Mouse (Mus musculus) gastrocnemius, postnatal 14 days (tissue): Measurements from ENCODE around the gene Tmcc3. TPM values are rescaled to one million over a fixed set of nuclear protein-coding genes. Genes with fewer than 3 reads are reported as not detected.

Experiments
- DNase-seq: peaks from one replicate; pipeline ENCODE4 v3.0.0; 2021; ENCODE audit warnings: mixed read lengths
- intact Hi-C: fragments of 180-260 bp; cut with DNase I; formaldehyde crosslinking; loops from one replicate; pipeline ENCODE4 v1.15.1; 2025; ENCODE audit warnings: low total_unique reads
- total RNA-seq, 2 experiments: library from RNA; stranded (reverse); gene quantifications; 2 replicates each; pipeline ENCODE4 v1.2.3; 2021

Gene Tmcc3
- total RNA-seq, 2 experiments from 2014 or later = 21.8 to 26.8 TPM

DNA sequence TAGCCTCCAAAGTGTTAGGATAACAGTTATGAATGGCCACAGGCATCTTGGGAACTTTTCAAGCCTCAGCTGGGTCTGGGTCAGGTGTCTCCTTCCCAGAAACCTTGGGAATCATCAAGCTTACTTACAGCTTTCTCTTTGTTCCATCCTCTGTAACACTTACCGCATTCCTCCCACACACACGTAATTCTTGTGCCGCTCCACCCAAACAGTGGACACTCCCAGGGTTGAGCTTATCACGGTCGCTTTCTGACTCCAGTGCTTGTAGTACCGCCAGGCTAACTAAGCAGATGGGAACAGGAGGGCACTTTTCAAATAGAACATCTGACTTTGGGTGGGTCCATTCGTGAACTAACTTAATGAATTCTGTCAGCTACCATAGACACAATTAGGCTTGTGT is 249.6 kb downstream of the Tmcc3 start:
- intact Hi-C loops = no loop called here
- DNase-seq = no peak

DNA sequence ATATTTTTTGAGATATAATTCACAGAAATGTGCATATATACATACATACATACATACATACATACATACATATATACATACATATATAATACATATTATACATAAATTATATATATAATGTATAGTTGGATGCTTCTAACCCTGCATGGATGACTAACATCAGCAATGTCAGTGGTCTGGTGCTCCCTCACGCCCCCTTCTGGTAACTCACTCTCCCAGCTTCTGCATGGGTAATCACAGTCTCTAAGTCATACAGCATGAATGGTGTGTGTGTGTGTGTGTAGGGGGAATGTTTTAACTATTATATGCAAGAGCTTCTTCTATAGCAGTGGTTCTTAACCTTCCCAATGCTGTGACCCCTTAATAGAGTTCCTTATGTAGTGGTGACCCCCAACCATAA is 250.4 kb downstream of the Tmcc3 start:
- intact Hi-C loops = no loop called here
- DNase-seq = no peak

DNA sequence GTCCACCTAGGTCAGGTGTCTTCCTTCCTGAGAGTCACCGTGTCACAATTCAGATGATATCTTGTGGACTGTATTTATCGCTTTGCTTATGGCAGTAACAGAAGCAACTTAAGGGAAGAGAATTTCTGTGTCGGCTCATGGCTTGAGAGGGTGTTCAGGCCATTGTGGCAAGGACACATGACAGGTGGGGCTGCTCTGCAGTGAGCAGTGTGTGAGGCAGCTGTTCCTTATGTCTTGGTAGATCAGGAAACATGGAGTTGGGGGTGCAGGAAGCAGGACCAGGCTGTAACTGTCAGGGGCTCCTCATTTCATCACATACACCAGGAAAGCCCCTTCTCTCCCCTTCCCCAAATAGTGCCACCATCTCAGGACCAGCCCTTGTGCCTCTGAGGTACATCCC is 251.2 kb downstream of the Tmcc3 start:
- intact Hi-C loops = no loop called here
- no peak for DNase-seq

DNA sequence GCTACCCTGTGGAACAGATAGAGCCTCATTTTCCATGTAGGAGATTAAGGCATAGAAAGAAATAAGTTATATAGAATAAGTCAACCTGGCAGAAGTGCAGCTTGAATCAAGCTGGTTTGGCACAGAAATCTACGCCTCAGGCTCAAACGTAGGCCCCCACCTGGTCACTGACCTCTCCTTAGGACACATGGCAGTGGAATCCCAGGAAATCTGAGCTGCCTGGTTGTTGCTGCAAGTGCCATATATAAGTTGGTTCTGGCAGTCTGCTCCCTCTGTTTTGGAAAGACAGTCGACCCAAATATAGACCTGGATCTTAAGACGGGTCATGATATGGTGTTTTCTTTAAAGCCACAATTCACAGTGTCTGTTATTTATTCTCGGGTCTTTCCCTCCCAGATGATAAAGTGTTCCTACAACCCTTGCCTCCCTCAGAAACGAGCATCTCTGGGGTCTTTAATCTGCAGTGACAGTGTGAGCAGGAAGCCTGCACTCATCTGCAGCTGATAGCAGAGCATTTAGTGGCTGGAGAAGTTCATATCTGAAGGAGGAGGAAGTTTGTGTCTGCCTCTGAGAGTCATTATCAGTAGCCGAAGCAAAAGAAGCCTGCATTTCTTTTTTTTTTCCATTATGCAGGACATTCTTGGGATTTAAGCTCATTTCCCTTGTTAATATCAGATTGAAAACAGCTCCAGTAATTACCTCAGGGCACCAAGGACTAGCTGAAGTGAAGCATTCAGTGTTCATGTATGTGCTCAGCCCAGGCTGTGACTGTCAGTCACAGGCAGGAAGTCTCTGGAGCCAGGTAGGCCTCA is 253.9 kb downstream of the Tmcc3 start:
- intact Hi-C loops = no loop called here
- no peak for DNase-seq

DNA sequence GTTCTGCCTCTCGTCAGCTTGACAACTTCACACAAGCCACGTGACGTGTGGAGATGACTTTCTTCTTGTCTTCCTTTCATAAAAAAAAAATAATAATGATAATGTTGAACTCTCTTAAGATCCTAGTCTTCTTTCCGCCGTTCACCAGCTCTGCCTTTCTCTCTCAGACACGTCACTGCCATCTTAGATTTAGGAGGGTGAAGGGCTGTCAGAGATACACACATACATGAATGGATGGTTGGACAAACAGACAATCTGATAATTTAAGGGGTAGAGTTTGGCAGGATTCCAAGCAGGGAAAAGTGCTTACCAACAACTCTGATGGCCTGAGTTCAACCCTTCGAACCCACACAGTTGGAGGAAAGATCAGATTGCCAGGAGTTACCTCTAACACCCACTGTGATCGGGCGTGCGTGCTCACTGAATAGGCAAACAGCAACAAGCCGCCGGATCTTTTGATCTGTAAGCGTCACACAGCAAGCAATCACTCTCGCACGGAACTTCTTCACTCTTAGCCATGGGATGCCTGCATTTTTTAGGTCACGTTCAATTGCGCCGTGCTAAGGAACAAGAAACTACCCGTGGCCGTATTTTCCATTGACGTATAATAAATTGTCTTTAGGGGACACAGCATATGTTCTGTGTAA is 254.6 kb downstream of the Tmcc3 start:
- DNase-seq = no peak
- intact Hi-C loops = no loop called here

DNA sequence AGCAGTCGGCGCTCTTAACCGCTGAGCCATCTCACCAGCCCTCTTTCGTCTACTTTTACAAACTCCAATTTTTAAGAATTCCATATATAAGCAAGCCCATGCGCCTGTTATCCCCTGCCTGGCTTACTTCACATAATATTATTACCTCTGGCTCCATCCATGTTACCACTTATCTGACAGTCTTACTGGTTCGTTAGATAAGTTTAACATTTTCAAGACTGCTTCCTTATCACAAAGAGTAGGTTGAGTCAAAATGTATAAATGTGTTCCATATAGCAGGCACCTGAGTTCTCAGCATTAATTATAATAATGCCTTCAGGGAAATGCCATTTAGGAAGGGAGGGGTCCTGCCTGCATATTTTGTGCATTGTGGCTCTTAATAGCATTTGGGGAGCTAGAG is 255.5 kb downstream of the Tmcc3 start:
- DNase-seq = no peak
- intact Hi-C loops = no loop called here

DNA sequence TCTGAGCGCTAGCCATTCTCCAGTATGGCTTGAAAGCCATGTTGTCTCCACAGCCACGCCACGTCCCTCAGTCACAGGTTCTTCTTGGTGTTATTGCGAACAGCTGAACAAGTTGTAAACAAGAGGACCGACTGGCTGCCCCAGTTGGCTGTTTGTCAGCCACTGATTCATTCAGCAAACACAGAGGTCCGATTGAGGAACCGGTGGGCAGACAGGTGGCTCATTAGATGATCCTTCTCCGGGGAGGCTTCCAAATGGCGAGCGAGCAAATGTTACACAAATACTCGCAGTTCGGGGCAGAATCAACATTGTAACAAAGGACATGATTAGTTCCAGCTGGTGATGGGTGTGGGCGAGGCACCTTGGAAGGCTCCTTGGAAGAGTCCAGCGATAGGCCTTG is 256.2 kb downstream of the Tmcc3 start:
- DNase-seq = peak; percentile 48
- intact Hi-C loops = no loop called here

DNA sequence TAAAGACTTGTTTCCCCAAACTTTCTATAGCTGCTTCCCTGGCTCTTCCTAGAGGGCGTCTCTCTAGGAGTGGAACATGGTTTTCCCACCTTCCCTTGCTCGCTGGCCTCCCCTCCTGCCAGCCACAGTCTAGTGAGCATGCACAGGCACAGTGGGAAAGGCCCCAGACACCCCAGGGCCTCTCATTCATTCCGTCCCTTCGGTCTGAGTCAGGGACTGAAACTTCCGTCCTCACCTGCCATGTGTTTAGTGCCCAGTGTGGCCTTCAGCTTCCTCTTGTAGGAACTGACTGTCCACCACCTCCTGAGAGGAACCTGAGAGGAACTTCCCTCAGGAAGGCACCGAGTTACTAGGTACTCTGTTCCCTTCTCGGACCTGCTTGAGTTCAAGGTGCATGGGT is 257.1 kb downstream of the Tmcc3 start:
- DNase-seq = no peak
- intact Hi-C loops = no loop called here

DNA sequence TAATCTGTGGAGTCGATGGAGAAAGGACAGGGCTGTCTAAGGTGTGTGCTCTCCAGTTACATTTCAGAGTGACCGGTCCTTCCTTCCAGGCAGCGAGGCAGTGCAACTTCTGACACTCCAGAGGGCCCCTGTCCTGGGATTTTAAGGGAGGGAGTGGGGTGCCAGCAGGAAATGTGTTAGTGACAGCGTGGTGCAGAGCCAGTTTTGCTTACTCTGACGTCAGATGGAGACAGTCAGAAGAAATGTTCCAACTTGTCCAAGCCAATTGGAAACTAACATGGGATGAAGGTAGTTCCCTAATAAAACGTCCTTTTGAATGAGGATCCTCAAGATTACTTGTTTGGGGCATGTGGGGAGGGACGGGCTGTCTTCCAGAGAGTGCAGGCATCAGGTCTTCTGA is 258.0 kb downstream of the Tmcc3 start:
- intact Hi-C loops = no loop called here
- DNase-seq = no peak

DNA sequence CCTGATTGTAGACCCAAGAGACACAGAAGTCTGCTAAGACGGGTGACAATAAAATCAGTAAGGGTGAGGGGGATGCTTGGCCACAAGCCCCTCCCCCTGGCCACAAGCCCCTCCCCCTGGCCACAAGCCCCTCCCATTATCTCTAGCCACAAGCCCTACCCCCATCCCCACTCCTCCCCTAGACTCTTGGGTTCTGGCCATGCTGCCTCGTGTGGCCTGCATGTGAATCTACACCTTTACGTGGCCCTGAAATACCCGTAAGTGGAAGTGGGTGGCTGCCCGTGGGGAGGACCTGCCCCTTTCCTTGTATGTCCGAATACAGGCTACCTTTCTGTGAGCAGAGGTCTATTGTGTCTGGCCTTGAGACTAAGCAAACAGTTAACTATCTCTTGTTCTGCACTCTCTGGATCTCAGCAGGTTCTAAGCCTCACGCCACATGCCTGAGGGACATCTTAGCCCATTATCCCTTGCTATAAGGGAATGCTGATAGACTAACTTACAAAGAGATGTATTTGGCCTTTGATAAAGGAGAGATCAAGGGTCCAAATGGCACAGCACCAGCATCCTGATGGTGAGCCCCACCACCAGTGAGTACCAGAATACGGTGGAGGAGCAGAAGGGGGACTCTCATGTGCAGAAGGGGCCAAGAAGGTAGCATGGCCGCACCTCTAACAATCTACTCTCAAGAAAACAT is 260.3 kb downstream of the Tmcc3 start:
- DNase-seq = no peak
- intact Hi-C loops = no loop called here

DNA sequence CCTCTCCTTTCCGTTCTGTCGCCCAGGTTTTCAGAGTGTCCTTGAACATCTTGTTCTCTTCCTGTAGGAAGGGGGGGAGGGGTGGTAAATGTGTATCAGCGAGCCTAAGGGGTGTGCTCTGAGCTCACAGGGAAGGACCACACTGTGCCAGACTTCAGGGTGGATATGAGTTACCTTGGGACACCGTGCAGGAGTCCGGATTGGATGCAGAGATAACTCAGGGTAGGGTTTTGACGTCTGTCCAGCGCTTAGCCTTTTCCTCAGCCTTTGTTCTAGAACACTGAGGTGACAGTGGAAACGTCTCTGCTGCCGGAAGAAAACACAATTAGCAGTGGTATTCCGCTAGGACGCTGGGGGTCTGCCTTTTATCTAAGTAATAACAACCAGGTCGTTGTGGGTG is 261.0 kb downstream of the Tmcc3 start:
- no peak for DNase-seq
- intact Hi-C loops = no loop called here

DNA sequence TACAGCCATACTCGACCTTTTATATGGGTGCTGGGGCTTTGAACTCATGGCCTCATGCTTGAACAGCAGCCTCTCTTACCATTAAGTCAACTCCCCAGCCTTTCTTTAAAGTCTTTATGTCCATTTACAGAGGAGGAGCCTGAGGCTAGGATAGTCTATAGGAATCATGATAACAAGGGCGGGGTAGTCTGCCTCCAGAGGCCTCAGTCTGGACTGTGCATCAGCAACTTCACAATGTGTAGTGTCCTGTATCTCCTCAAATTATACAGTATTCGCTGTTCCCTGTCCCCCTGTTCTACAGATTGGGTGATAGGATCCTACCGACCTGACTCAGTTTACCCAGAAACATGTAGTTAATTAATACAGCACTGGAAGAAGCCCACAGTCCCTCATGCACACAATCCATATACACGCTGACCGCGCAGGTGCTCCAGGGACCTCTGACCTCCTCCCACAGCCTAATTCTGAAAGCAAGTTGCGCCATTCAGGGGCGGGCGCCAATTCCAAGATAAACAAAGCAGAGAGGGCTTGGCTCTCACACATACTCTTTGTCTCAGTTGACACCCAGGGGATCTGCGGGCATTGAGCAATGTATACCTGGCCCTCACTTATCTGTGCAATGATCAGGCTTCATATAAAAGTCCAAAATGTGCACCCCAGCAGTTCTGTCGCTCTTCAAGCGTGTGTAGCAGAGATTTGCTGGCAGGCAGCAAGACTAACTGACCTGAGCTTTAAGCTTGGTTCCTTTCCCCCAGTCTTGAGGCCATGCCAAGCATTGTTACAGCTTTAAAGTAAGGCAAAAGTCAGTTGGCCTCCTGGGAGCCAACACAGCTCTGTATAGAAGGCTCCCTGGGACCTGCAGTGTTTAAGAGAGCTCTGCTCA is 262.9 kb downstream of the Tmcc3 start:
- DNase-seq = no peak
- intact Hi-C loops = no loop called here

DNA sequence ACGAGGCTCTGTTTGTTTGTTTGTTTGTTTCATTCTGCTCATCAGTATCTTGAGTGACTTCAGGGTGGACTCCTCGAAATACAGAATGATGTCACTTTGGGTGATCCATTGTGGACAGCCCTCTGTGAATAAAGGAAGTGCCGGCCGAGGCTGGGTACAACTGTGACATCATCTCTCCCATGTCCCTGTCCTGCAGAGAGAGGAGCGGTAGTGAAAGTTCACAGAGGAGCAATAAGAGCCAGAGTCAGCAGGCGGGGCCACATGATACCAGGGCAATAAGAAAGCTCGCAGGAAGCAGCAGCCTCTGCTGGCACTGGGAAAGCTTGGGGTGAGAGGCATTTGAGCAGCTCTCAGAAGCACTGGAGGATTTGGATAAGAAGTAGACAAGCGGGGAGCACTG is 264.2 kb downstream of the Tmcc3 start:
- intact Hi-C loops = no loop called here
- DNase-seq = peak; percentile 47

DNA sequence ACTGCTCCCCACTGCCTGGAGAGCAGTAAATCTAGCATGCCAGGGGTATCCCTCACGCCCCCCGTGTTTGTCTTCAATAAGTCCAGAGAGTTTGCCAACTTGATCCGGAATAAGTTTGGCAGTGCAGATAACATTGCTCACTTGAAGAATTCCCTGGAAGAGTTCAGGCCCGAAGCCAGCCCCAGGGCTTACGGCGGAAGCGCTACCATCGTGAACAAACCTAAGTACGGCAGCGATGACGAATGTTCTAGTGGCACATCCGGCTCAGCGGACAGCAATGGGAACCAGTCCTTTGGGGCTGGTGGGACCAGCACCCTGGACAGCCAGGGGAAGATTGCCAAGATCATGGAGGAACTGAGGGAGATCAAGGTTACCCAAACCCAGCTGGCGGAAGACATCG is 267.1 kb downstream of the Tmcc3 start:
- intact Hi-C loops = no loop called here
- DNase-seq = no peak

DNA sequence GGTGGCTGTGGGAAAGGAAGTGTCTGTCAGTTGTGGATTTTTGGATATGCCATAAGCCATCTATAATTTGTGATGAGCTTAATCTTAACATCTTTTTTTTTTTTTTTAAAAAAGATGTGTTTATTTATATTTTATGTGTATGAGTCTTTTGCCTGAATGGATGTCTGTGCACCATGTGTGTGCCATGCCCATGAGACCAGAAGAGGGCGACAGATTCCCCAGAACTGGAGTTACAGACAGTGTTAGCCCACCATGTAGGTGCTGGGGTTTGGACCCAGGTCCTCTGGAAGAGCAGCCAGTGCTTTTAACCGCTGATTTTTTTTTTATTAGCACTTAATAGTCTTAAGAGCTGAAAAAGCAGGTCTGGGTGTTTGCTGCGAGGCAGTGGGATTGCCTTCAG is 269.6 kb downstream of the Tmcc3 start:
- DNase-seq = no peak
- intact Hi-C loops = no loop called here

DNA sequence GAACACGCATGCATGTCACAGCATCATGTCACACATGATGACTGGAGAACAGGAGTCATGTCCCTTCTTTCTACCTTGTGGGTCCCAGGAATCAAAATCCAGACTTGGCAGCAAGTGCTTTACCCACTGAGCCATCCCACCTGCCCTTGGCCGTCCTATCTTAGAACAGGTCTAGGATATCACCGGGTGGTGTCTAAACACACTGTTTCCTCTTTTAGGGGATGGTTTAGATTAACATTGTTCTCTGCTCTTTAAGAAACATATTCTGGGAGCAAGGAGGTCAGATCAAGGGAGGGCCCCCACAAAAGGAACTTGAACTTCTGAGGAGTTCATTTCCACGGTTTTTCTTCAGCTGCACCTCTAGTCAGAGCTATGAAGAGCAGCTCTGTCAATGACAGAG is 272.0 kb downstream of the Tmcc3 start:
- no peak for DNase-seq
- intact Hi-C loops = no loop called here

DNA sequence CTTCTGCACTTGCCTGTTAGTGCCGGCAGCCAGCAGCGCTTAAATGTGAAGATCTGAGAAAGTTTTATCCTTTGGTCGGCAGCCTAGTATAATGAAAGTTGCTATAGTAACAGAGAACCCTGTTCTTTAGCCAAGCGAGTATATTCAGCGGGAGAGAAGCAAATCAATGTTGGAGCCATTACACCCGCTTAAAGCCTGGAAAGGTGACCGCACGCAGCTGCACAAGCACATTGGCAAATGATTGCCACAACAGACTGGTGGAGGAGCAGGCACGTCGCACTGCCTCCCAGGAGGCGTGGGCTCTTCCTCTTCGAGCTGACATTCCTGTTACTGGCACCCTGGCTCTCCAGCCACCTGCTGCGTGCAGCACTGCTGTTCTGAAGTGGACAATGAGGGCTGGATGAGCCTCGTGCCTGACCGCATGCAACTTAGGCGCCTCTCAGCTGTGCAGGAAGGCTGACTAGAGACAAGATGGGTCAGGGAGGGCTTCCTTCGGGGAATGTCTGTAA is 273.2 kb downstream of the Tmcc3 start:
- intact Hi-C loops = no loop called here
- DNase-seq = no peak

DNA sequence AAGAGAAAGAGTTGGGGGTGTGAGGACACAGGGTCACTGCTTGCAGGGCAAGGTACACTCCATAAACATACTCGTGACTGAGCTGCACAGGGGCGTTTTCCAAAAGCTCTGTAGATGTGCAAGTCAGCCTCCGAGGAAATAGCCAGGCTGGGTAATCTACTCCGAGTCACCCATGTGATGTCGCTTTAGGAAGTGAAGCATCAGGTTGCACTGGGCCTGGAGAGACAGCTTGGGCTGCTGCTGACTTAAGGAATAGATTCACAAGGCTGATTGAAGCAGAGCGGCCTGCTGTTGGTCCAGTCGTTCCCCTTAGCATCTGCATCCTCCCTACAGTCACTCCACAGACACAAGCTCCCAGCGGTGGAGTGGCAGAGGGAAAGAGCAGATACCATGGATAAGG is 274.1 kb downstream of the Tmcc3 start:
- DNase-seq = no peak
- intact Hi-C loops = no loop called here

DNA sequence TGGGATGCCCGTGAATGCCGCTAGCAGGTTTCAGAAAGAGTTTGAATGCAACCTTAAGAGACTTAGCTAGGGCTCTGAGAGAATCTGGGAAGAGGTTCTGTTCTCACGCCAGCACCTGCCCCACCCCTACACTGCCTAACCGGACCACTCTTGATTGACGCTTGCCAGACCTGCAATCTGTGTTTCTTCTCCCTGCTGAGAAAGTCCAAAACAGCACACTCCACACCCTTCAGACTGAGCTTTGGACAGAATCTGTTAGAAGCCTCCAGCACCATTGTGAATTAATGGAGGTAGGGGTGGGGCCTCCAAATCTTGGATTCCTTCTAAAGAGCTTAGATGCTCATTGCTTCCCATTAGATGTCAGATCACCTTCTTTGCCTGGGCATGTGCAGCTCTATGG is 277.2 kb downstream of the Tmcc3 start:
- intact Hi-C loops = no loop called here
- DNase-seq = no peak

DNA sequence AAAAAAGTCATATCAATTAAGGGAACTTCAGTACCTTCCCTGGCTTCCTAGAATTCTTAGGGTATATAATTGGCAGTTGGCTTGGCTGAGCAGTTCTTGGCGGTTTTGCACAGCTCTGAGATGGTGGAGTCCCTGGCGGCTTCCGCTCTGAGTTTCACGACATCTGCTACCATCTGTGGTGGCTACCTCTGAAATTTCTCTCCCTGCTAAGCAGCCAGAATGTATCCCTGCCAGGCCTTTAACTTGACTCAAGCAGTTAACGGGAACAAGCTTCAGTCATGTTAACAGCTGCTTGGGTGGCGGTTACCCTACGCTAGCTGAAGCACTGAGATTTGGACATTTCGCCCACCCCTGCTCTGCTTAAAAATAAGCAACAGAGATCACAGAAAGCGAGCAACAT is 284.0 kb downstream of the Tmcc3 start:
- intact Hi-C loops = no loop called here
- DNase-seq = no peak
